ENCODE assay signal across 11 mouse cellular contexts in the genomic region with DNA sequence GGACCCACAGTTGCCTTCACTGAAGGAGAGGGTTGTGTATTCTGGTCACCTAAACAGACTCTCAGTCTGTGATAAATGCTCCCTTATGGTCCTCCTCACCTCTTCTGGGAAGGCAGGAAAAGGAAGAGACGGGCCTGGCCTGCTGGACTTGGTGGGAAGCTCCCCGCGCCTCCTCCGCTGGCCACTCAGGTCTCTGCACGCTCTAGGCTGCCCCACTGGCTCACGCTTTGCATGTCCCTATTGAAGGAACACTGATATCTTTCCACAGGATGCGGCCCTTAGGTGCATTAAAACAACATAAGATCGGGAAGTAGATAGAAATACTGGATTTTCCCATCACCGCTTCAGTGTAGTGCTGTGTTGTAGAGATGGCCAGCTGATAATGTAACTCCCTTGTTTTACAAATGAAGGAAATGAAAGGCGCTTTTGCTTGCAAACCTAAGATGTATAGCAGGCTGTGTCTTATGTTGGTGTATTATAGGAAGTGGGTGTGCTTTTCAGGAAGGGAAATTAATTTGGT.
"Had no signal": no experiment of that assay in that cellular context is flagged by ENCODE, and none has a peak within 500 bp of the region (broad histone marks: within the 10 kb centered on the region; RNA-seq: fewer than 3 reads in every experiment).

No protein-coding gene starts in this region.

- DNase-seq: kidney, adult 11 months; kidney, postnatal 10 days; kidney, postnatal 4 days; lung, embryonic 14.5 days; right cerebral cortex, adult 18-20 months; thymus, adult 18-20 months; thymus, postnatal 14 days had no signal

- H3K27ac ChIP-seq: layer of hippocampus, adult 2 months; limb, embryonic 13.5 days; liver, embryonic 14.5 days; midbrain, embryonic 13.5 days had no signal

- H3K4me1 ChIP-seq: limb, embryonic 13.5 days; midbrain, embryonic 13.5 days had no signal

- H3K27me3 ChIP-seq: limb, embryonic 13.5 days; midbrain, embryonic 13.5 days had no signal

- H3K9me3 ChIP-seq: limb, embryonic 13.5 days; midbrain, embryonic 13.5 days had no signal

- H3K4me3 ChIP-seq: layer of hippocampus, adult 2 months; limb, embryonic 13.5 days; midbrain, embryonic 13.5 days had no signal
